Mouse (Mus musculus) limb, embryonic 13.5 days (tissue): Measurements from ENCODE around the gene Mrgprd. TPM values are rescaled to one million over a fixed set of nuclear protein-coding genes. Genes with fewer than 3 reads are reported as not detected.

ENCODE experiments used
- ATAC-seq: fragments of 200-750 bp; cut with Nextera tagmentation; 2 replicates; pipeline ENCODE4 v1.8.0; 2017; ENCODE audit warnings: low read depth, moderate number of reproducible peaks, moderate TSS enrichment; ENCODE audit not compliant: low FRiP score
- H3K27ac ChIP-seq: fragments of 300-500 bp; sonication (generic); 2 replicates; pipeline ENCODE4 v1.5.1; 2015; ENCODE audit warnings: inconsistent platforms, mild to moderate bottlenecking, moderate library complexity
- H3K27me3 ChIP-seq: fragments of 300-500 bp; sonication (generic); 2 replicates; pipeline ENCODE4 v1.6.1; 2015; ENCODE audit warnings: mild to moderate bottlenecking, inconsistent platforms
- H3K36me3 ChIP-seq: fragments of 300-500 bp; sonication (generic); 2 replicates; pipeline ENCODE4 v1.6.1; 2015; ENCODE audit warnings: inconsistent platforms, mild to moderate bottlenecking, moderate library complexity
- H3K4me1 ChIP-seq: fragments of 300-500 bp; sonication (generic); 2 replicates; pipeline ENCODE4 v1.6.1; 2015; ENCODE audit warnings: inconsistent platforms
- H3K4me2 ChIP-seq: fragments of 300-500 bp; sonication (generic); replicated peaks from 2 replicates; pipeline ENCODE4 v1.6.1; 2015; ENCODE audit warnings: inconsistent platforms, mild to moderate bottlenecking, moderate library complexity
- H3K4me3 ChIP-seq: fragments of 300-500 bp; sonication (generic); 2 replicates; pipeline ENCODE4 v1.5.1; 2015; ENCODE audit warnings: moderate library complexity, mild to moderate bottlenecking, inconsistent platforms
- H3K9ac ChIP-seq: fragments of 300-500 bp; sonication (generic); 2 replicates; pipeline ENCODE4 v1.6.1; 2015; ENCODE audit warnings: mild to moderate bottlenecking, inconsistent platforms
- H3K9me3 ChIP-seq: fragments of 300-500 bp; sonication (generic); 2 replicates; pipeline ENCODE4 v1.6.1; 2016; ENCODE audit warnings: inconsistent platforms
- WGBS: fragments of 180-500 bp; shearing (Covaris S2); methylation state at CpG from one replicate; pipeline ENCODE4 v1.1.7; 2015; 5-methylcytosine and 5-hydroxymethylcytosine counted together
- polyA plus RNA-seq: library from polyadenylated mRNA; unstranded; fragments of >200 nt; fragmentation: Nextera tagmentation; extraction: Ambion mirVana; gene quantifications from 2 replicates; pipeline ENCODE4 v1.2.1, GENCODE M21; 2015

Mrgprd gene
- polyA plus RNA-seq, 1 experiment from 2014 or later, result not detected

- no peak overlapping the region for H3K4me2 ChIP-seq
- H3K27ac ChIP-seq, result no peak overlapping the region
- no peak for ATAC-seq
- H3K9me3 ChIP-seq, result no peaks in the 10 kb centered on the region
- WGBS, result 91% methylated on average over 2 of the region's 2 CpGs
- no peaks in the 10 kb centered on the region for H3K27me3 ChIP-seq
- H3K4me3 ChIP-seq, result no peak overlapping the region
- no peaks in the 10 kb centered on the region for H3K36me3 ChIP-seq
- H3K4me1 ChIP-seq, result peaks cover 7% of the 10 kb centered on the region; the same call in 1 of the 2 replicates
- H3K9ac ChIP-seq, result no peak overlapping the region
Measured at GRCm38 (mm10) chr7:145291847-145292246, 22.8 kb upstream of the Mrgprd start.

DNA sequence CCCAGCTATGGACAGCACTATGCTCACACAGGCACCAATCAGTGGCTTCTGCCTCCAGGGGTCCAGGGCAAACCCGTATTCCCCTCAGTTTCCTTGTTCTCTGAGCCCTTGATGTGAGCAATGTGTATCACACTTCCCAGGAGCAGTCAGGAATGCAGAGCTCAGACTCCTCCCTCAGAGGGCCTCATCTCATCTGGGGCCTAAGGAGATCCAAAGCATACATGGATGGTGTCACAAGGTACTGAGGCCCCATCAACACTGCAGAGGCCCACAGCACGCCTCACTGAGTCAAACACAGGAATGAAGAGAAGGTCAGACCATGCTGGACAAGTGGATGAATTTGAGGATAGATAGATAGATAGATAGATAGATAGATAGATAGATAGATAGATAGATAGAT lies 21.9 kb upstream of the Mrgprd start:
- Histone ChIP-seq H3K27ac (no peak overlapping the region), H3K36me3 (no peaks in the 10 kb centered on the region)
- 68% methylated on average over 2 of the region's 2 CpGs for WGBS

GRCm38 (mm10) chr7:145293859-145294258 lies 20.8 kb upstream of the Mrgprd start:
- H3K9ac ChIP-seq, result no peak overlapping the region
- H3K4me3 ChIP-seq, result no peak overlapping the region
- peaks cover 8% of the 10 kb centered on the region; the same call in 1 of the 2 replicates for H3K4me1 ChIP-seq
- no peak overlapping the region for H3K27ac ChIP-seq
- no peak overlapping the region for H3K4me2 ChIP-seq
- no peak for ATAC-seq
- H3K9me3 ChIP-seq, result no peaks in the 10 kb centered on the region
- WGBS, result 36% methylated on average over 6 of the region's 6 CpGs
- H3K27me3 ChIP-seq, result no peaks in the 10 kb centered on the region
- H3K36me3 ChIP-seq, result no peaks in the 10 kb centered on the region

More for the DNA sequence above, 21.9 kb upstream of the Mrgprd start:
- Histone ChIP-seq H3K4me3 (no peak overlapping the region), H3K27me3 (no peaks in the 10 kb centered on the region), H3K9ac (no peak overlapping the region), H3K4me1 (peaks cover 7% of the 10 kb centered on the region; the same call in 1 of the 2 replicates), H3K4me2 (no peak overlapping the region), H3K9me3 (no peaks in the 10 kb centered on the region)
- ATAC-seq, result no peak

- H3K27me3 ChIP-seq, result no peaks in the 10 kb centered on the region
- H3K4me2 ChIP-seq, result no peak overlapping the region
- 63% methylated on average over 3 of the region's 3 CpGs for WGBS
- ATAC-seq, result no peak
- H3K36me3 ChIP-seq, result no peaks in the 10 kb centered on the region
- no peak overlapping the region for H3K4me3 ChIP-seq
- no peak overlapping the region for H3K27ac ChIP-seq
- H3K4me1 ChIP-seq, result peaks cover 34% of the 10 kb centered on the region
- no peak overlapping the region for H3K9ac ChIP-seq
- no peaks in the 10 kb centered on the region for H3K9me3 ChIP-seq
Measured at GRCm38 (mm10) chr7:145298666-145299490, 15.8 kb upstream of the Mrgprd start.

DNA sequence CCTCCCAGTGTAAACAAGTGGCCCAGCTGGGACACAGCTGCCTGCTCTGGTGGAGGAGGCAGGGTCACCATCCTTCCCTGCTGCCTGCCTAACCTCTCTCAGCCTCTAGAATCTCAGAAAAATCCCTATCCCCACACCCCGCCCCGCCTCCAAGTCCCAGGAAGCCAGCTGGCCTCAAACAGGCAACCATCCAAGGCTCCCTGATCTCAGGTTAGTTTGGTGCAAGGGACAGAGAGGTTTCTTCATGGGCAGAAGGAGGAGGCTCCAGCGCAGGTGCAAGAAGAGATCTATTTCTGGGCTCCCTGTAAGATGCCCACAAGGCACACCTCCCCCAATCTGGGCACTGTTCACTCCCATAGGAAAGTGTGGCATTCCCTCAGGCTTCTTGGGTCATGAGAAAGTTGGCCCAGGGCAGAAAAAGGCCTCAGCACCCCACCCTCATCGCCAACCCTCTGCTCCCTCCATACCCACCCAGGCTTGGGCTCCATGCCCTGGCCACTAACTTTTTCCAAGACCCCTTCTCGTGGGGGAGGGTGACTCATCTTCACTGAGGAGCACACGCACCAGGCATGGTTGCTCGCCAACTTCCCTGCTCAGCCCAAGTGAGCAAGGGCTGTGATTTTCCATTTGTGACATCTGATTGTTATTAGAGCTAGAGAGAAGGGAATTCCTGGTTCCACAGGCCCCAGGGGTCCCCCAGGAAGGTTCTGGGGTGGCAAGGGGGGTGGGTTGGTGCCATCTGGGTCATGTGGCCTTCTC lies 14.9 kb upstream of the Mrgprd start:
- Histone ChIP-seq H3K36me3 (no peaks in the 10 kb centered on the region), H3K4me2 (no peak overlapping the region), H3K4me3 (no peak overlapping the region), H3K27me3 (no peaks in the 10 kb centered on the region), H3K27ac (peak overlapping the region; percentile 22; the same call in 1 of the 2 replicates), H3K4me1 (peaks cover 34% of the 10 kb centered on the region), H3K9me3 (no peaks in the 10 kb centered on the region), H3K9ac (no peak overlapping the region)
- ATAC-seq, result no peak
- 59% methylated on average over 7 of the region's 7 CpGs for WGBS

DNA sequence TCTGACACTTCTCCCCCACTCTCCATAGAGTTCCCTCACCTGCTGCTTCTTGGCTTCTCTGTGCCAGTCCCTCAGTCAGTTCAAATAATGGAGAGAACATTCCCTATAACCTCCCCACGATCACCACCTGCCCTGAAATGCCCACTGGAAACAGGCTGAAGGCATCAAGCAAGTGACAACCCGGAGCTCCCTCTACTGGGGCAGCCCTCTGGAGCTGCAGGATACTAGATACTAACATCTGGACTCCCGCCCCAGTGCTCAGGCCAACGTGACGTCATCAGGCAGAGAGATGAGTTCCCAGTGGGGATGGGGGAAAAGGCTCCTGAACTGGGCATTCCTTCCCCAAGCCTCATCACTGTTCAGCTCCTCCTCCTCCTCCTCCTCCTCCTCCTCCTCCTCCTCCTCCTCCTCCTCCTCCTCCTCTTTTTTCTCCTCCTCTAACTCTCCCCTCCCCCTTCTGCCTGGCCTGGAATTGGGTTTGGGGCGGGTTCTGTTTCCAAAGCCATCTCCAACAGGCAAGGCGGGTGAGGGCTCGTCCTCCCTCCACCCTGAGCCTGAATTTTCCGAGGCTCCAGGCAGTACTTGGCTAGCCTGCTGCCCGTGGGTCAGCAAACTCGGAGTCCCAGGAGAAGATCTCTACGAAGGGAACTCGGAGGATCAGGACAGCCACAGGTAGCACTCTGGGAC lies 14.2 kb upstream of the Mrgprd start, which contains the start of gene Mrgprf:
Mrgprf (plus strand) TSS at position 508 of the 687 bp plus-strand sequence.
- peak within 1 kb of the TSS; percentile 22; the same call in 1 of the 2 replicates for H3K27ac ChIP-seq
- peaks cover 34% of the 10 kb centered on the region for H3K4me1 ChIP-seq
- H3K27me3 ChIP-seq, result no peaks in the 10 kb centered on the region
- WGBS, result 35% methylated on average over 12 of the region's 13 CpGs
- H3K9me3 ChIP-seq, result no peaks in the 10 kb centered on the region
- 0 out of 2 replicates have a peak within 1 kb of the TSS, but pooled peaks have one; percentile 2 for H3K4me2 ChIP-seq
- no peaks in the 10 kb centered on the region for H3K36me3 ChIP-seq
- ATAC-seq, result no peak
- H3K4me3 ChIP-seq, result no peak within 1 kb of the TSS
- no peak within 1 kb of the TSS for H3K9ac ChIP-seq

DNA sequence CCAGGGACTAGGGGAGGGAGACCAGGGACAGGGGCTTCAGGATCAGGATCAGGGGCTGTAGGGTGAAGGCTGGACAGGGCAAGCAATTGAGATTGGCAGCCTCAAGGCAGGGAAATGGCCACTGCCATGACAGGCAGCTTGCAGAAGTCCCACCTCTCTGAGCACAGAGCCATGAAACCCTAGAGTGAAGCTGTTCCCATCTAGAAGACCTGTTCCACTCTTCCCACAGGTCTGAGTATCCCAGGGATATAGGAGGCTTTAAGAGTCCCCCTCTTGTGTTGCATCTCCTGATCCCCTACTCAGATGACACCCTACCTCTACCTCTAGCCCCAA lies 13.7 kb upstream of the Mrgprd start:
- Histone ChIP-seq H3K4me2 (0 out of 2 replicates have a peak overlapping the region, but pooled peaks have one; percentile 2), H3K4me3 (no peak overlapping the region), H3K9ac (no peak overlapping the region), H3K36me3 (no peaks in the 10 kb centered on the region), H3K9me3 (no peaks in the 10 kb centered on the region), H3K27ac (no peak overlapping the region), H3K27me3 (no peaks in the 10 kb centered on the region), H3K4me1 (peaks cover 34% of the 10 kb centered on the region)
- no peak for ATAC-seq

DNA sequence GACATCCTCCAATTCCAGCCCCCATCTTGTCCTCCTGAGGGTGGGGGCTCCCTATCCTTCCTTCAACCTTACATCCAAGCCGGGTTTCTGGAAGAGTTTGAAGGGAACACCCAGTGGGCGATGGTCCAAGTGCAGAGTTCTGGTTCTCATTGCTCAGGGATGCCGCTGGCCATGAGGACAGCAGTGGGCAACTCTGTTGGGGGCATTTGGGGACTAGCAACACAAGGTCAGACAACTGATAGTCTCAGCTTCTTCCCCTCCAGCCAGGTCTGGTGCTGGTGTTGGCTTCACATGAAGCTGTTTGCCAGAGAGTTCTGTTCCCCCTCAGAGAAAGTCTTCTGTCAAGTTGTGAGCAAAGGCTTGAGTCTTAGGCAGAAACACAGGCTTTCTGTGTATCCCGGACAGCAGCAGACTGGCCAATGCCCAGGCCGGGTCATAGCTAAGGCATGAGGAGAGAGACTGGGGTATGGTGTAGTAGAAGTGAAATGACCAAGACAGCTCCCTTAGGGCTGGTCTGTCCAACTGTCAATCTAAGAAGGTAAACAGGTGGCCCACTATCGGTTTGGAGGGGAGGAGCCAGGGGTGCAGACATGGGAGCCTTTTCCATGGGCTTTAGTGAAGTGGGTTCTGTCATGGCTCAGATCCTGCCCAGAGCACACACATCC lies 13.2 kb upstream of the Mrgprd start:
- H3K36me3 ChIP-seq, result no peaks in the 10 kb centered on the region
- 90% methylated on average over 6 of the region's 6 CpGs for WGBS
- H3K27ac ChIP-seq, result peak overlapping the region; percentile 22; the same call in 1 of the 2 replicates
- no peak overlapping the region for H3K9ac ChIP-seq
- H3K4me2 ChIP-seq, result 0 out of 2 replicates have a peak overlapping the region, but pooled peaks have one; percentile 2
- H3K9me3 ChIP-seq, result no peaks in the 10 kb centered on the region
- no peak overlapping the region for H3K4me3 ChIP-seq
- ATAC-seq, result no peak
- H3K4me1 ChIP-seq, result peaks cover 34% of the 10 kb centered on the region
- H3K27me3 ChIP-seq, result no peaks in the 10 kb centered on the region

GRCm38 (mm10) chr7:145302488-145303285 lies 11.9 kb upstream of the Mrgprd start:
- peaks cover 34% of the 10 kb centered on the region for H3K4me1 ChIP-seq
- H3K4me3 ChIP-seq, result peak overlapping the region; percentile 31

DNA sequence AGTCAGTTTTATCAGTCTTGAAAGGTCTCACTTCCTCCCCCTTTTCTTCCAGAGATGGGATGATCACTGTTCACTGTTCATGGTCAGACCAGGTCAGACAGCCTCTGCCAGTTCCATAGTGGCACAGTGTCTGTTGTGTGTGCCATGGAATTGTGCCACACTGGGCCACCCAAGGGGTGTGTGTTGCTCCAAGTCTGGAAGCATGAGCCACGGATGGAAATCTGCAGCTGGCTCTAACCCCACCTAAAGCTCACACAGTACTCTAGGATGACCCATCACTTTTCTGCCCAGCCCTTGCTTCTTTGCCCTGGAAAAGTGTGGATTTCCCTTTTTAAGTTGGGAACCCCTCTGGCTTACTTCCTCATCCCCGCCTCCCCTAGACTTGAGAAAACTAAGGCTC lies 10.5 kb upstream of the Mrgprd start:
- no peak overlapping the region for H3K4me2 ChIP-seq
- no peak for ATAC-seq
- H3K4me3 ChIP-seq, result no peak overlapping the region
- H3K4me1 ChIP-seq, result peaks cover 31% of the 10 kb centered on the region
- no peaks in the 10 kb centered on the region for H3K9me3 ChIP-seq
- no peaks in the 10 kb centered on the region for H3K36me3 ChIP-seq
- H3K27ac ChIP-seq, result no peak overlapping the region
- no peak overlapping the region for H3K9ac ChIP-seq
- 94% methylated on average over 2 of the region's 2 CpGs for WGBS
- no peaks in the 10 kb centered on the region for H3K27me3 ChIP-seq

More at GRCm38 (mm10) chr7:145302488-145303285, 11.9 kb upstream of the Mrgprd start:
- Histone ChIP-seq H3K27me3 (no peaks in the 10 kb centered on the region), H3K4me2 (peak overlapping the region; percentile 61), H3K36me3 (no peaks in the 10 kb centered on the region), H3K9me3 (no peaks in the 10 kb centered on the region), H3K27ac (peak overlapping the region; percentile 79), H3K9ac (peak overlapping the region; percentile 54)
- WGBS, result 4% methylated on average over 20 of the region's 20 CpGs
- peak; percentile 91 for ATAC-seq

GRCm38 (mm10) chr7:145307636-145308035 lies 7.0 kb upstream of the Mrgprd start:
- WGBS, result 88% methylated on average over 10 of the region's 10 CpGs
- Histone ChIP-seq H3K4me3 (no peak overlapping the region), H3K9me3 (no peaks in the 10 kb centered on the region), H3K27ac (no peak overlapping the region), H3K36me3 (no peaks in the 10 kb centered on the region), H3K4me2 (no peak overlapping the region), H3K9ac (no peak overlapping the region), H3K4me1 (peaks cover 7% of the 10 kb centered on the region), H3K27me3 (no peaks in the 10 kb centered on the region)
- no peak for ATAC-seq
